Mouse (Mus musculus) lung, embryonic 14.5 days (tissue): ENCODE measurements at regions not wholly inside any gene's neighbourhood (a gene's known extent, or its start where the extent isn't known, plus 50 kb on each side); places are given as distances from the start of the nearest gene placed in this dataset.
A peak's percentile ranks its signal among the peaks of the same experiment; 100 is the strongest.

Experiments
- ATAC-seq: fragments of 200-750 bp; cut with Nextera tagmentation; 2 replicates; pipeline ENCODE4 v1.8.0; 2017; ENCODE audit warnings: mild to moderate bottlenecking, moderate TSS enrichment, moderate library complexity; ENCODE audit not compliant: insufficient read depth
- DNase-seq: peaks from one replicate; pipeline ENCODE4 v3.0.0-alpha.2; 2015
- H3K27ac ChIP-seq: fragments of 300-500 bp; sonication (generic); 2 replicates; pipeline ENCODE4 v1.5.1; 2014; ENCODE audit warnings: low read depth, mild to moderate bottlenecking, moderate library complexity
- H3K27me3 ChIP-seq: fragments of 300-500 bp; sonication (generic); 2 replicates; pipeline ENCODE4 v1.6.1; 2014; ENCODE audit warnings: low read length, control low read depth; ENCODE audit not compliant: insufficient read depth
- H3K36me3 ChIP-seq: fragments of 300-500 bp; sonication (generic); 2 replicates; pipeline ENCODE4 v1.6.1; 2014; ENCODE audit warnings: control low read depth; ENCODE audit not compliant: insufficient read depth
- H3K4me1 ChIP-seq: fragments of 300-500 bp; sonication (generic); 2 replicates; pipeline ENCODE4 v1.6.1; 2014; ENCODE audit warnings: antibody characterized with exemption, control low read depth; ENCODE audit not compliant: insufficient read depth
- H3K4me2 ChIP-seq: fragments of 300-500 bp; sonication (generic); 2 replicates; pipeline ENCODE4 v1.6.1; 2014; ENCODE audit warnings: mild to moderate bottlenecking
- H3K4me3 ChIP-seq: fragments of 300-500 bp; sonication (generic); 2 replicates; pipeline ENCODE4 v1.5.1; 2014; ENCODE audit warnings: low read depth, low read length
- H3K9ac ChIP-seq: fragments of 300-500 bp; sonication (generic); 2 replicates; pipeline ENCODE4 v1.6.1; 2014
- H3K9me3 ChIP-seq: fragments of 300-500 bp; sonication (generic); 2 replicates; pipeline ENCODE4 v1.6.1; 2016; ENCODE audit warnings: low read depth, low read length, control low read depth
- CTCF ChIP-seq: IDR thresholded peaks from 2 replicates; pipeline ENCODE4 v1.5.1; 2016; ENCODE audit warnings: antibody characterized with exemption, low read depth
- WGBS: fragments of 180-500 bp; shearing (Covaris S2); extraction: QIAGEN DNeasy Blood & Tissue Kit; methylation state at CpG from one replicate; pipeline ENCODE4 v1.1.7; 2014; 5-methylcytosine and 5-hydroxymethylcytosine counted together

DNA sequence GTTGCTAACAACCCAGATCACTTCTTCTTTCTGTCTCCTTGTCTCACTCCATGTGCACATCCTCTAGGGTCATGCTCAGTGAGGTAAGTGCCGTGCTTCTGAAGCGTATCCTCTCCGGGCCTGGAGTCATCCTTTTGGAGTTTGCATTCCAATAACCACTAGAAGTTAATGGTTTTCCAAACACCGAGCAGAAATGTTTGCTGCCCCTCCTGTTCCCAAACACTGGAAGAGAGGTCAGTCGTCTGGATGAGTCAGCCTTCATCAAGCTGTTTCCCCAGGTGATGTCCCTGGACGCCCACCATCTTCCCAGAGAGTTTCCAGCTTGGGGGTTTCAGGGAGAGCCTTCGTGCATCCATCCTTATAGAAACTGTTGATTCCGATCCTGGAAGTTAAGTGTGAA is 90.0 kb upstream of the Mki67 start:
- Histone ChIP-seq H3K27me3 (no peaks in the 10 kb centered on the region), H3K36me3 (no peaks in the 10 kb centered on the region), H3K4me1 (peaks cover 6% of the 10 kb centered on the region), H3K4me2 (no peak overlapping the region), H3K9ac (no peak overlapping the region), H3K9me3 (no peaks in the 10 kb centered on the region), H3K27ac (no peak overlapping the region), H3K4me3 (no peak overlapping the region)
- WGBS: 58% methylated on average over 8 of the region's 8 CpGs
- no peak for TF ChIP-seq CTCF
- ATAC-seq (no peak), DNase-seq (no peak)

DNA sequence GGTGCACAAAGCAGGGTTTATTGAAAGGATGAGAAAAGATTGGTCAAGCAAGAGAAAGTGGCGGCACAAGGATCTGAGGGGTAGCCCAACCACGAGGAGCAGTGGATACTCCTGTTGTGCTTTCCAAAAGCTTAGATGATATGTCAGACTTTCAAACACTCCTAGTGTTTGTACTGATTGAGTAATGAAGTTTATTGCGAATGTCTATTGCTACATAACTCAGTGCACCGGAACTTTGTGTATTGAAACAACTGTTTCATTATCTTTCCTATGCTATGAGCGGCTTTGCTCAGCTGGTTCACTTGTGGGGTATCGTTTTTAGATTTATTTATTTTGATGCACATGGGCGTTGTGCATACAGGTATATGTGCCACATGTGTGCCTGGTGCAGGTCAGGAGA is 90.5 kb upstream of the Mki67 start:
- TF ChIP-seq CTCF: no peak
- WGBS: 81% methylated on average over 7 of the region's 7 CpGs
- H3K27me3 ChIP-seq: no peaks in the 10 kb centered on the region
- DNase-seq (no peak), ATAC-seq (no peak)
- no peak overlapping the region for H3K4me3 ChIP-seq
- H3K36me3 ChIP-seq: no peaks in the 10 kb centered on the region
- H3K27ac ChIP-seq: no peak overlapping the region
- H3K9me3 ChIP-seq: no peaks in the 10 kb centered on the region
- H3K4me1 ChIP-seq: peaks cover 9% of the 10 kb centered on the region
- H3K4me2 ChIP-seq: no peak overlapping the region
- no peak overlapping the region for H3K9ac ChIP-seq

DNA sequence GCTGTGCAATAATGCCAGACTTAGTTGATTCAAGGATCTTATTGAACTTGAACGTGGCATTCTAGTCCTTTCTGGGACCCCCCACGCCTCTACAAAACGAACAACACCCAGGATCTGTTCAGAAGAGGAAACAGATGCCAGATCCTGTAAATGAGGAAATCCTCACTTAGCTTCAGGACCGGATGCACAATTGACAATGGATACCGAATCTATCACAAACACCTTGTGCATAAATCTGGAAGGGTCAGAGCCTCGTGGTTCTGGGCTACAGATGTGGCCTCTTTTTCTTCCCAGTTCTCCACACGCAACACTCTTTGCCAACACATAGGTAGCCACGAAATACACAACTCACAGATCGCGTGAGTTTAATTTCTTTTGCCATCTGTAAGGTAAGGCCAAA is 93.0 kb upstream of the Mki67 start:
- peak; percentile 22 for DNase-seq
- Histone ChIP-seq H3K4me3 (no peak overlapping the region), H3K4me2 (peak overlapping the region; percentile 31), H3K27me3 (no peaks in the 10 kb centered on the region), H3K36me3 (no peaks in the 10 kb centered on the region), H3K9ac (no peak overlapping the region), H3K4me1 (peaks cover 9% of the 10 kb centered on the region), H3K9me3 (no peaks in the 10 kb centered on the region), H3K27ac (no peak overlapping the region)
- 61% methylated on average over 10 of the region's 10 CpGs for WGBS
- TF ChIP-seq CTCF: no peak
- ATAC-seq: no peak

DNA sequence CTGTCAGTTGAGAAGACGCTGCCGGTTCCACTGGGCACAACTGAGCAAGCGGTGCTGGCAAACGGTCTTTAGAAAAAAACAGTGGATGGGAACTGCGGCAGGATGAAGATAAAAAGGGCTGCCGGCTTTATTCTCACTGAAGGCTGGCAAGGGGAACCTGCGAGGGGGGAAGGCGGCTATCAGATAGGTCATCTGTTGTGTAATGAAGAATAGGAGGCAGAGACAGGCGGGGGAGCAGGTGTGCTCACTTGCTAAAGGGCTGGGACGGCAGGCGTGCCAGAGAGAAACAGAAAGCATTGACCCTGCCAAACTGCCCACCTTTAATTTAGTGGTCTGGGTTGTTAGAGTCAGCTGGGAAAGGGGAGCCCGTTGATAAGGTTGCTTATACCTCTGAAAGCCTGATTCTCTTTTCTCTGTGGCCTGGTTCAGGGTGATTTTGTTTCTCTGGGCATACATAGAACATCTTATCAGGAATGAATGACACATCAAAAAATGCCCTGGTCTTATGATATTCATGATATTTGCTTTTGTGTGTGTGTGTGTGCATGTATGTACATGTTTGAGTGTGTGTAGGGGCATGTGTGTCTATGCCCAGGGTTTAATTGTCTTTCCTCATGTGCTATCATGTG is 93.7 kb upstream of the Mki67 start:
- Histone ChIP-seq H3K27me3 (no peaks in the 10 kb centered on the region), H3K9me3 (no peaks in the 10 kb centered on the region), H3K9ac (no peak overlapping the region), H3K4me3 (no peak overlapping the region), H3K4me2 (peak overlapping the region; percentile 31), H3K27ac (no peak overlapping the region), H3K4me1 (peaks cover 9% of the 10 kb centered on the region), H3K36me3 (no peaks in the 10 kb centered on the region)
- 25% methylated on average over 12 of the region's 12 CpGs for WGBS
- DNase-seq: peak; percentile 67
- ATAC-seq: no peak
- TF ChIP-seq CTCF: no peak

DNA sequence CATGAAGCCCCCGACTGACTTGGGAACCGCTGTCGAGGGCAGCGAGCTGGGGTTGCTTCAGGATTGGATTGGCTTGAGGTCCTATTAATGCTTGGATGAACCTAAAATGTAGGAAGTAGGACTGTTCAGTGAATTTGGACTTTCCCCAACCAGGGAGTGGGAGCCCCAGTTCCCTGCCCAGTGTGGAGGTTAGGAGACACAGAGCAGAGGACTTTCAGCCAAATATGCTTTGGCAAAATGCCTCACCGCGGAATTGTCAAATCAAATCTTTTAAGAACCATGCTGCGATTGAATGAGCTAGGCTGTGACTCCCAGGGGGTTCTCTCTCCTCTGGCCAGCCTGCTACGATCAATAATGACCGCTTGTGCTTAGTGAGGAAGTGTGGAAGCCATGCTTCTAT is 94.8 kb upstream of the Mki67 start:
- Histone ChIP-seq H3K4me2 (no peak overlapping the region), H3K4me3 (no peak overlapping the region), H3K9me3 (no peaks in the 10 kb centered on the region), H3K4me1 (peaks cover 9% of the 10 kb centered on the region), H3K27me3 (no peaks in the 10 kb centered on the region), H3K9ac (no peak overlapping the region), H3K27ac (peak overlapping the region; percentile 26; the same call in 1 of the 2 replicates), H3K36me3 (no peaks in the 10 kb centered on the region)
- no peak for TF ChIP-seq CTCF
- WGBS: 63% methylated on average over 9 of the region's 9 CpGs
- DNase-seq (peak; percentile 80), ATAC-seq (peak; percentile 44; the same call in 1 of the 2 replicates)

DNA sequence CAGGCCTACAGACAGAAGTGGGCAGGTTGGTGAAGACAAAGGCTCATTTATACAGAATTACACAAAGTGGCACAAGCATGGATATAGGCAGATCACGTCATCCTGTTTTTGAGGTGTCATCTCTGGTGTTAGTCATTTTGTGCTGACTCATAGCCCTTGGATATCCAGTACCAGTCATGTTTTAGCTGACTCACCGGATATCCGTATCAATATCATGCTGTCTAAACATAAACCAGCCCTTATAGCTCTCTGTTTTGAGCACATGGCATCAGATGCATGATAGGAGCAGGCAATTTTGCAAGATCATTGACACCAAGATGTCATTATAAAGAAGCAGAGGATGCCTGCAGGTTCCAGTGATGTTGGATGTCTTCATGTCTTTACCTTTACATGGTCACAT is 97.5 kb upstream of the Mki67 start:
- DNase-seq: no peak
- no peak for TF ChIP-seq CTCF
- Histone ChIP-seq H3K27ac (no peak overlapping the region), H3K4me1 (peaks cover 9% of the 10 kb centered on the region), H3K4me3 (no peak overlapping the region), H3K9me3 (no peaks in the 10 kb centered on the region), H3K27me3 (no peaks in the 10 kb centered on the region), H3K4me2 (no peak overlapping the region), H3K9ac (no peak overlapping the region), H3K36me3 (no peaks in the 10 kb centered on the region)
- ATAC-seq: no peak
- WGBS: 90% methylated on average over 3 of the region's 3 CpGs

DNA sequence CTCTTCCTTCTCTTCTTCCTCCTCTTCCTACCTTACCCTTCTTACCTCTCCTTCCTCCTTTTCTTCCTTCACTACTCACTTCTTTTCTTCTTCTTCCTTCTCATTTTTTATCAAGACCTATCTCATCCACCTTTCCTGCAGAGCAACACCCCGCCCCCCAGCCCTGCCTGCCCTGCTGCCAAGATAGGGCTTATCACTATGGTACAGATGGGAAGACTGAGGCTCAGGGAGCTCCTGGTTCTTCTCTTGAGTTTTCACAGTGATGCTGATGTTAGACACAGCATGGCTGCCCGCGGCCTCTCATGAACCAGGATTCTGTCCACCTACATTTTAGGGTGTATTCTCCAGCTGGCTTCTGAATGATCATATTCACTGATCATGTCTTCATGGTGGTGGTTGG is 100.0 kb upstream of the Mki67 start:
- H3K27ac ChIP-seq: no peak overlapping the region
- no peak for DNase-seq
- TF ChIP-seq CTCF: no peak
- no peak overlapping the region; the same call in 1 of the 2 replicates for H3K4me2 ChIP-seq
- no peak overlapping the region for H3K4me3 ChIP-seq
- peaks cover 2% of the 10 kb centered on the region; the same call in 1 of the 2 replicates for H3K4me1 ChIP-seq
- no peaks in the 10 kb centered on the region for H3K36me3 ChIP-seq
- ATAC-seq: no peak; the same call in 1 of the 2 replicates
- no peak overlapping the region for H3K9ac ChIP-seq
- no peaks in the 10 kb centered on the region for H3K9me3 ChIP-seq
- 94% methylated on average over 3 of the region's 3 CpGs for WGBS
- no peaks in the 10 kb centered on the region for H3K27me3 ChIP-seq
